Mouse (Mus musculus) c-Kit-positive CD71-positive TER-119-negative erythroid progenitor cells, embryonic 14.5 days (primary cell): ENCODE data around the gene Dnm1.

Experiments
- DNase-seq: peaks from one replicate; pipeline ENCODE4 v3.0.0-alpha.2; 2013; ENCODE audit warnings: low read depth

Gene Dnm1

DNA sequence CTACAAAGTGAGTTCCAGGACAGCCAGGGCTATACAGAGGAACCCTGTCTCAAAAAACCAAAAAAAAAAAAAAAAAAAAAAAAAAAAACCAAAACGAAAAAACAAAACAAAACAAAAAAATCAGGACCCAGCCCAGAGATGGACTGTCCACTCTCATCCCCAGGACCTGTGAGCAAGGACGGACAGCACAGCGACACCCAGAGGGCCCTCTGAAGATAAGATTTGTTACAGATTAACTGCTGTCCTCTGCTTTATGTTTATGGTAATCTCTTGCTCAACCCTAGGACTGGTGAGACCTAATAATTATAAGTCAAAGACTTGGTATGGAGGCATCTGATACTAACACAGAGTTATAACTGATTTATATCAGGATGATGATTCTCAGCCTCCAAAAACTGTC lies 77.3 kb downstream of the Dnm1 start:
- no peak for DNase-seq

DNA sequence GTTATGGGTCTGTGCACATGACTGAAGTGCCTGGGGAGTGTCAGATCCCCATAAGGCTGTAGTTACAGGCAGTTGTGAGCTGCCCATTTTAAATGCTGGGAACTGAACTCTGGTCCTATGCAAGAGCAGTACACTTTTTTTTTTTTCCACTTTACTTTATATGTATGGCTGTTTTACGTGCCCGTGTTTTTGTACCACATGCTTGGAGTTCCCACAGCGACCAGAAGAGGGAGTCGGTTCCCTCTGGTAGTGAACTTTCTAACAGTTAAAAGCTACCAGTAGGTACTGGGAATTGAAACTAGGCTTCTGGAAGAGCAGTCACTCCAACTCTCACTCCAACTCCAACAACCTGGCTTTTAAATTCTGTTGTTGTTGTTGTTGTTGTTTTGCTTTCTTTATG lies 92.5 kb downstream of the Dnm1 start:
- peak; percentile 88 for DNase-seq

DNA sequence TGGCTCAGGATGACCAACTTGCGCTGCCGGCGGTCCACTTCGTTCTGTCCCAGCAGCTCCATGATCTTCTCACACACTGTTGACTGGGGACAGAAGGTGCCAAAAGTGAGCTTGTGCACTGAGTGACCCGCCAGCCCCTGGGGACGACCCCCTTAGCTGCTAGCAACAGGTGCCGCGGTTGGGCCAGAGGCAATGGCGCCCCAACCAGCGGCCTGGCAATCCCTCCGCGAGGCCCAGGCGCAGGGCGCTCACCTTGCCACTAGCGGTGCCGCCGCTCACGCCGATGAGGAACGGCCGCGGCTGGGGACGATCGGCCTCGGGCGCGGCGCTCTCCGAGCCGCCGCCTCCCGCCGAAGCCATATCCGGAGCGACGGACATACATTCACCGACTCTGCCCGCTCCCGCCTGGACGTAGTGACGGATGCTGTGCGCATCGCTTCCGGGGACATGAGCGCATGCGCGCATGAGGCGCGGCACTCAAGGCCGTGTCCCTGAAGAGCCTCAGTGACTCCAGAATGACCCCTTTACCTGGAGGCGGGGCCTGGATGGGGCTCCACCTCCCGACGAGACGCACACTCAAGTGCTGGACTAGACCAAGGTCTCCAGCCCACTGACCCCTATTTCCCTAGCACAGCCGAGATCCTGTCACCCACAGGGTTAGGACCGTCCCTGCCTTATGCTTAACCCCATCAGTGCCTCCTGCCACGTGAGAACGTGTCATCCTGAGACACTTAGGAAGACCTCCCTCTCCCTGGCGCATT lies 93.3 kb downstream of the Dnm1 start, which contains the start of gene Uck1:
Uck1 (minus strand) TSS at position 503 of the 761 bp plus-strand sequence.
- peak; percentile 92 for DNase-seq

- DNase-seq = no peak
Observed at GRCm38 (mm10) chr2:32258887-32259533, 94.1 kb downstream of the Dnm1 start.
